Mouse (Mus musculus): ENCODE results near the gene Fig4. TPM values are rescaled to one million over a fixed set of nuclear protein-coding genes. Genes with fewer than 3 reads are reported as not detected.
A peak's percentile ranks its signal among the peaks of the same experiment; 100 is the strongest.

Gene Fig4
- total and polyA plus RNA-seq, 3 experiments, result 21.4 to 27.4 TPM; not detected in 1

DNA sequence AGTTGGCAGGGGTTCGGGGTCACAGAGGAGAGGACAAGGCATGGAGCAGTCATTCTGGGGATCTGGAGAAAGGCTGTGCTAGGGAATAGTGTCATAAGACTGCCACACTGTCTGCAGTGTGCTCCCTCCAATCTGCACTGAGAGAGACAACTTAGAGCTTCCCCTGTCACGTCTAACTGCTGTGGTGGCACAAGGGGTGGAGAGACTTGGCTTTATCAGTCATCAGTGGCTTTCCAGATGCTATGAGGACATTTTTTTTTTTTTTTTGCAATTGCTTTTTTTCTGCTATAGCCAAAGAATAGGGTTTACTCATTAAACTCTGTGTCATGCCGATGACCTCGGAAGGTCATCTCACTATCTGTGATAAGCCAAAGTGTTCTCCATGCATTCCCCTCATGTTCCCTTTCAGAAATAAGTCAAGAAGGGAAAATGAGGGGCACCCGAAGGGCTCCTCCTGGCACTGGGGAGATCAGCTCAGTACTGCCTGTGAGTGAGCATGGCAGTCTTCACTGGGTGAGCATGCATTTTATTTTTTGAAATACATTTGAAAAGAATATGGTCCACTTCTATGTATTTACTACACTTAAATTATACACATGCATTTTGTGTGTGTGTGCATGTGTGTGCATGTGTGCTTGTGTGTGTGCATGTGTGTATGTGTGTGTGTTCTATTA, 55.1 kb downstream of the Fig4 start:
- no peaks in the 10 kb centered on the region for H3K9me3 ChIP-seq (replicated peaks; ENCODE audit: insufficient read depth, low read length)
- H3K9ac ChIP-seq (ENCODE audit: control insufficient read depth, low read depth, low read length, poor library complexity, severe bottlenecking), result no peak overlapping the region
- no peak overlapping the region for H3K27ac ChIP-seq (ENCODE audit: control insufficient read depth, low read depth, low read length)
- H3K36me3 ChIP-seq (ENCODE audit: control insufficient read depth in 1 of 2, insufficient read depth in 2 of 2, low read length in 2 of 2), result peaks cover 0 to 2% of the 10 kb centered on the region in 2 experiments; a peak in 1 of 4 replicates
- no peaks in the 10 kb centered on the region for H3K27me3 ChIP-seq (ENCODE audit: control insufficient read depth in 1 of 2, insufficient read depth in 2 of 2, low read length in 2 of 2)
- H3K79me2 ChIP-seq (ENCODE audit: control insufficient read depth, insufficient read depth, low read length, poor library complexity), result no peaks in the 10 kb centered on the region
- TF ChIP-seq E2F4 (IDR thresholded peaks at IDR 0.05; ENCODE audit: borderline replicate concordance, low read depth, low read length) (no peak), GATA1 (IDR thresholded peaks at IDR 0.05; ENCODE audit: low read depth, low read length) (peak; percentile 64; the same call in 1 of the 2 replicates), TBP (IDR thresholded peaks at IDR 0.05; ENCODE audit: low read depth, low read length) (no peak), HCFC1 (IDR thresholded peaks at IDR 0.05; ENCODE audit: low read depth, low read length) (no peak), ZNF384 (IDR thresholded peaks at IDR 0.05; ENCODE audit: low read depth, low read length) (peak; percentile 97), MAZ (IDR thresholded peaks at IDR 0.05; ENCODE audit: low read depth, low read length) (no peak), ETS1 (IDR thresholded peaks at IDR 0.05; ENCODE audit: low read depth, low read length) (peak; percentile 49; the same call in 1 of the 2 replicates), GABPA (IDR thresholded peaks at IDR 0.05; ENCODE audit: low read depth, low read length) (no peak)
- peak; percentile 65 for DNase-seq (ENCODE audit: low read depth, low spot score)
- no peaks in the 10 kb centered on the region; a peak in 1 of 4 replicates for H3K4me1 ChIP-seq (ENCODE audit: control insufficient read depth in 1 of 2, insufficient read depth in 2 of 2, low read length in 2 of 2)
- no peak overlapping the region for H3K4me3 ChIP-seq (ENCODE audit: control insufficient read depth in 1 of 2, insufficient read depth in 1 of 2, low read depth in 2 of 2, low read length in 2 of 2)

DNA sequence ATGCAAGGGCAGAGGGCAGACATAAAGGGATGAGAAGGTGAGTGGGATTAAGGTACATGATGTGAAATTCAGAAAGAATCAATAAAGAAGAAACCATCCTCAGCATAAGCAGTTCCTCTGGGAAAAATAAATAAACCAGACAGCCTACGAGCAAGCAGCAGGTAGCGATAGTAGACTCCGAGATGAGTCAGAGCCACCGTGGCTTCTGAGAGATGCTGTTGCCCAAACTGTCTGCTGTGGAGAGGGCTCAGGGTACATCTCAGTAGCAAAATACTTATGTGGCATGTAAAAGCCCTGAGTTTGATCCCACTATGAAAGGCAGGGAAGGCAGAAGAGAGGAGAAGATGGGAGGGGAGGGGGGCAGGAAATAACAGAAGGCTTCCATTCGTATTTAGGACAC, 56.9 kb downstream of the Fig4 start:
- Histone ChIP-seq H3K27me3 (ENCODE audit: control insufficient read depth in 1 of 2, insufficient read depth in 2 of 2, low read length in 2 of 2) (no peaks in the 10 kb centered on the region), H3K4me1 (ENCODE audit: control insufficient read depth in 1 of 2, insufficient read depth in 2 of 2, low read length in 2 of 2) (no peaks in the 10 kb centered on the region; a peak in 1 of 4 replicates), H3K9ac (ENCODE audit: control insufficient read depth, low read depth, low read length, poor library complexity, severe bottlenecking) (no peak overlapping the region), H3K9me3 (replicated peaks; ENCODE audit: insufficient read depth, low read length) (no peaks in the 10 kb centered on the region), H3K4me3 (ENCODE audit: control insufficient read depth in 1 of 2, insufficient read depth in 1 of 2, low read depth in 2 of 2, low read length in 2 of 2) (no peak overlapping the region), H3K79me2 (ENCODE audit: control insufficient read depth, insufficient read depth, low read length, poor library complexity) (no peaks in the 10 kb centered on the region), H3K36me3 (ENCODE audit: control insufficient read depth in 1 of 2, insufficient read depth in 2 of 2, low read length in 2 of 2) (peaks cover 0 to 2% of the 10 kb centered on the region in 2 experiments; a peak in 1 of 4 replicates), H3K27ac (ENCODE audit: control insufficient read depth, low read depth, low read length) (no peak overlapping the region)
- TF ChIP-seq E2F4 (IDR thresholded peaks at IDR 0.05; ENCODE audit: borderline replicate concordance, low read depth, low read length), result no peak
- no peak for TF ChIP-seq MXI1 (IDR thresholded peaks at IDR 0.05; ENCODE audit: low read depth, low read length)
- no peak for TF ChIP-seq POLR2AphosphoS2 (IDR thresholded peaks at IDR 0.05; ENCODE audit: low read length)
- TF ChIP-seq RAD21 (IDR thresholded peaks at IDR 0.05; ENCODE audit: low read depth, low read length), result no peak
- TF ChIP-seq ZMIZ1 (IDR thresholded peaks at IDR 0.05; ENCODE audit: low read depth, low read length), result no peak
- TF ChIP-seq MAX (IDR thresholded peaks at IDR 0.05; ENCODE audit: low read length), result no peak
- TF ChIP-seq ELF1 (IDR thresholded peaks at IDR 0.05; ENCODE audit: low read depth, low read length), result no peak
- TF ChIP-seq CHD1 (IDR thresholded peaks at IDR 0.05; ENCODE audit: low read depth, low read length), result no peak
- no peak for TF ChIP-seq JUND (IDR thresholded peaks at IDR 0.05; ENCODE audit: low read depth, low read length)
- no peak for TF ChIP-seq ETS1 (IDR thresholded peaks at IDR 0.05; ENCODE audit: low read depth, low read length)
- no peak for TF ChIP-seq USF2 (IDR thresholded peaks at IDR 0.05; ENCODE audit: borderline replicate concordance in 1 of 2, insufficient read depth in 1 of 2, low read depth in 1 of 2, low read length in 2 of 2)
- DNase-seq (ENCODE audit: low read depth, low spot score), result no peak
